Mouse (Mus musculus) forebrain, embryonic 15.5 days (tissue): ENCODE measurements around the gene Rab19. TPM values are rescaled to one million over a fixed set of nuclear protein-coding genes. Genes with fewer than 3 reads are reported as not detected.
"Not testable (repeated sequence)": the region's sequence is repeated elsewhere in the genome, so short reads cannot be mapped to it uniquely, and the experiment has no call there.

Source experiments
- ATAC-seq: fragments of 200-750 bp; cut with Nextera tagmentation; replicated peaks from 2 replicates; pipeline ENCODE4 v1.8.0; 2017; ENCODE audit warnings: mild to moderate bottlenecking, moderate TSS enrichment, moderate library complexity
- H3K27ac ChIP-seq: fragments of 300-500 bp; sonication (generic); replicated peaks from 2 replicates; pipeline ENCODE4 v1.5.1; 2015; ENCODE audit warnings: mild to moderate bottlenecking, inconsistent platforms
- H3K27me3 ChIP-seq: fragments of 300-500 bp; sonication (generic); 2 replicates; pipeline ENCODE4 v1.6.1; 2015; ENCODE audit warnings: inconsistent platforms
- H3K36me3 ChIP-seq: fragments of 300-500 bp; sonication (generic); 2 replicates; pipeline ENCODE4 v1.6.1; 2015; ENCODE audit warnings: mild to moderate bottlenecking, inconsistent platforms
- H3K4me1 ChIP-seq: fragments of 300-500 bp; sonication (generic); 2 replicates; pipeline ENCODE4 v1.6.1; 2015; ENCODE audit warnings: inconsistent platforms
- H3K4me2 ChIP-seq: fragments of 300-500 bp; sonication (generic); replicated peaks from 2 replicates; pipeline ENCODE4 v1.6.1; 2015; ENCODE audit warnings: mild to moderate bottlenecking, inconsistent platforms
- H3K4me3 ChIP-seq: fragments of 300-500 bp; sonication (generic); 2 replicates; pipeline ENCODE4 v1.5.1; 2015; ENCODE audit warnings: mild to moderate bottlenecking, inconsistent platforms
- H3K9ac ChIP-seq: fragments of 300-500 bp; sonication (generic); replicated peaks from 2 replicates; pipeline ENCODE4 v1.6.1; 2015; ENCODE audit warnings: mild to moderate bottlenecking, inconsistent platforms
- H3K9me3 ChIP-seq: fragments of 300-500 bp; sonication (generic); 2 replicates; pipeline ENCODE4 v1.6.1; 2016; ENCODE audit warnings: inconsistent platforms
- WGBS: fragments of 180-500 bp; shearing (Covaris S2); methylation state at CpG from one replicate; pipeline ENCODE4 v1.1.7; 2015; ENCODE audit warnings: mixed read lengths; 5-methylcytosine and 5-hydroxymethylcytosine counted together
- polyA plus RNA-seq: library from polyadenylated mRNA; unstranded; fragments of >200 nt; fragmentation: Nextera tagmentation; extraction: Ambion mirVana; gene quantifications from 2 replicates; pipeline ENCODE4 v1.2.1, GENCODE M21; 2015

Rab19 gene
- polyA plus RNA-seq, 1 experiment from 2014 or later = 0.20 TPM

DNA sequence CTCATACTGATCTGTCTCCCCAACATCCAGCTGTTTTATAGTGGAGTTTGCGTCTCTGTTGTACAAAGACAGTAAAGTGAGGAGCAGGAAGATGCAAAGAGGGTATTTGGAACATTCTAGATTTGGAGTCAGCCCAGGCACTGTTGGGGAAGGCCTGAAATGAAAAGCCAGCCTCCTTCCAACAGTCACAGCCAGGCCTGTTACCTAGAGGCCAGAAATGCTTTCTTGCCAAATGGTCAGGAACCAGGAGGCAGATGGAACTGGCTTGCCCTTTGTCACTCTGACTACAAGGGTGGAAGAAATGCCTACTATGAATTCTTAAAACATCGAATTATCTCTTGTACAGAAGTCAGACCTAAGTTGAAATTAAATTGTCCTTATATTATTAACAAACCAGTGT, 9.0 kb downstream of the Rab19 start:
- WGBS = 94% methylated on average over 2 of the region's 2 CpGs
- ATAC-seq = no peak
- no peak overlapping the region for H3K9ac ChIP-seq
- H3K9me3 ChIP-seq = no peaks in the 10 kb centered on the region
- H3K4me2 ChIP-seq = no peak overlapping the region
- no peak overlapping the region for H3K27ac ChIP-seq
- H3K36me3 ChIP-seq = peaks cover 4% of the 10 kb centered on the region; the same call in 1 of the 2 replicates
- no peaks in the 10 kb centered on the region for H3K27me3 ChIP-seq
- H3K4me3 ChIP-seq = no peak overlapping the region
- no peaks in the 10 kb centered on the region for H3K4me1 ChIP-seq

GRCm38 (mm10) chr6:39395471-39395870, 14.5 kb downstream of the Rab19 start:
- no peaks in the 10 kb centered on the region for H3K4me1 ChIP-seq
- H3K4me3 ChIP-seq = no peak overlapping the region
- no peak for ATAC-seq
- H3K9ac ChIP-seq = no peak overlapping the region
- no peaks in the 10 kb centered on the region for H3K9me3 ChIP-seq
- no peaks in the 10 kb centered on the region for H3K27me3 ChIP-seq
- no peak overlapping the region for H3K4me2 ChIP-seq
- H3K27ac ChIP-seq = no peak overlapping the region
- peaks cover 16% of the 10 kb centered on the region for H3K36me3 ChIP-seq
- WGBS = 79% methylated on average over 4 of the region's 4 CpGs

DNA sequence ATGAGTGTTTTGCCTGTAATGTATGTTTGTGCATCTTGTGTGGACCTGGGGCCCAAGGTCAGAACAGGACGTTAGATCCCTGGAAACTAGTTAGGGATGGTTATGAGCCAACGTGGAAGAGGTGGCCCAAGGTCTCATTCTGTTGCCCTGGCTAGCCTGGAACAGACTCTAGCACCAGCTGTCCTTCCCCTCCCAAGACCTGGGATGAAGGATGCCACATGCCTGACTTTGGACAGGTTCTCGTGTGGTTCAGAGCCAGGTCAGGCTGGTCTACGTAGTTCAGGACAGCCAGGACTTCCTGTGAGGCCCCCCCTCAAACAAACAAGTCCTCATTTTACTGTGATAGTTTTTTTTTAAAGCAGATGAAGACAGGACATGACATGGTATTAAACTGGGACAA, 14.9 kb downstream of the Rab19 start:
- no peak overlapping the region for H3K27ac ChIP-seq
- peaks cover 15% of the 10 kb centered on the region for H3K36me3 ChIP-seq
- ATAC-seq = no peak
- H3K4me1 ChIP-seq = no peaks in the 10 kb centered on the region
- no peak overlapping the region for H3K4me3 ChIP-seq
- no peaks in the 10 kb centered on the region for H3K27me3 ChIP-seq
- 91% methylated on average over 4 of the region's 4 CpGs for WGBS
- no peaks in the 10 kb centered on the region for H3K9me3 ChIP-seq
- H3K4me2 ChIP-seq = no peak overlapping the region
- H3K9ac ChIP-seq = no peak overlapping the region

- Histone ChIP-seq H3K4me3 (no peak overlapping the region), H3K27me3 (no peaks in the 10 kb centered on the region), H3K4me2 (no peak overlapping the region), H3K36me3 (peaks cover 20% of the 10 kb centered on the region), H3K9me3 (no peaks in the 10 kb centered on the region), H3K27ac (no peak overlapping the region), H3K4me1 (no peaks in the 10 kb centered on the region), H3K9ac (no peak overlapping the region)
- WGBS = 95% methylated on average over 6 of the region's 6 CpGs
- no peak for ATAC-seq
Measured at GRCm38 (mm10) chr6:39397046-39397445, 16.1 kb downstream of the Rab19 start.

DNA sequence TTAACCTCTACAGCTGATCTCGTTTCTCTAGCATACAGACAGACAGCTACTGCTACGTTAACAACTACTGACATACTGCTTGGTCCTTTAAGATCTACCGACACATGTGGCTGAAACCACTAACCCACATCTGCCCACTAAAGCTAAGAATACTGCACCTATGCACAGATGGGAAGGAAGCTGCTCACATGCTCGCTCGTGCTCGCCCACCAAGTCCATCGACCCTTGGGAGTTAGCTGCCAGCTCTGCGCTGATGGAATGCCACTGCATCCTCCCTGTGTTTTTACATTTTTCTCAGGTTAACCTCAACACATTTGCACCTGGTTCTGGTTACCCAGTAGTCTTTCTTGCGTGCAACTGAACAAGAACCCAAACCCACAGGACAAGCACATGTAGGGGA, 17.4 kb downstream of the Rab19 start:
- no peaks in the 10 kb centered on the region for H3K9me3 ChIP-seq
- H3K4me3 ChIP-seq = no peak overlapping the region
- 95% methylated on average over 9 of the region's 9 CpGs for WGBS
- peaks cover 29% of the 10 kb centered on the region for H3K36me3 ChIP-seq
- no peak overlapping the region for H3K27ac ChIP-seq
- no peaks in the 10 kb centered on the region for H3K27me3 ChIP-seq
- no peaks in the 10 kb centered on the region for H3K4me1 ChIP-seq
- ATAC-seq = no peak
- no peak overlapping the region for H3K9ac ChIP-seq
- H3K4me2 ChIP-seq = no peak overlapping the region

DNA sequence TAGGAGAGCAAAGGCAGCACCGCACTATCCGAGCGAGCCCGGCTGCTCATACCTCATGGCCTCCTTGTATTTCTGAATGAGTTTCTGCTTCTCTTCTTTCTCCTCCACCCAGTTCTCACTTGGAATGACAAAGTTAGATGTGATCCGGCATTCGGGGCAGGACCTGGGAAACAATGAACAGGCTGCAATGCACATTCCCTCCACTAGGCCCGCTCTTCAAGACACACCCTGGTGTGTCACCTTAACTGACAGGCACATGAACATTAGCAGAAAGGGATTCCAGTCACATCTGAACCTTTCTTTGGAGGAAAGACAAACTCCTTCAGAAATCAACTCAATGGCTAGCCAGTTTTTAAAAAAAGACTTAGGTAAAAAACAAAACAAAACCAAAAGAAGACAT, 19.4 kb downstream of the Rab19 start:
- no peak overlapping the region for H3K4me2 ChIP-seq
- no peaks in the 10 kb centered on the region for H3K27me3 ChIP-seq
- no peak overlapping the region for H3K9ac ChIP-seq
- WGBS = 64% methylated on average over 7 of the region's 7 CpGs
- ATAC-seq = no peak
- H3K4me1 ChIP-seq = no peaks in the 10 kb centered on the region
- peaks cover 47% of the 10 kb centered on the region for H3K36me3 ChIP-seq
- H3K9me3 ChIP-seq = no peaks in the 10 kb centered on the region
- no peak overlapping the region for H3K4me3 ChIP-seq
- H3K27ac ChIP-seq = no peak overlapping the region

- WGBS = 90% methylated on average over 2 of the region's 2 CpGs
Measured at GRCm38 (mm10) chr6:39403136-39403535, 22.2 kb downstream of the Rab19 start.

DNA sequence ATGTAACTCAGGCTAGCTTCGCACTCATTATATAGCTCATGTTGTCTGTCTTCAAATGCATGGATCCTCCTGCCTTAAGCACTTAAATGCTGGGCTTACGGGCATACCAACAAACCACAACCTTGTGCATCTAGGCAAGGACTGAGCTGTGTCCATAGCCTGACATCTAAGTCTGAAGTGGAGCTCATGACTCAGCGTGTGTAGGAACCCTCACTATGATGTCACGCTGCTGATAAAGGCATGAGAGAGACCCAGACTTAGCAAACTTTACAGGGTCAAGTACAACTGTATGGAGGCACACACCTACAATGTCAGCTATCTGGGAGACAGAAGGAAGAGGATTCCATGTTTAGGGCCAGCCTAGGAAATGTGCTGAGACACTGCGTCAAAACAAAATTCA, 25.5 kb downstream of the Rab19 start:
- Histone ChIP-seq H3K4me3 (no peak overlapping the region), H3K27me3 (no peaks in the 10 kb centered on the region), H3K9ac (no peak overlapping the region), H3K4me1 (no peaks in the 10 kb centered on the region), H3K27ac (no peak overlapping the region), H3K36me3 (peaks cover 60% of the 10 kb centered on the region), H3K4me2 (no peak overlapping the region), H3K9me3 (no peaks in the 10 kb centered on the region)
- no peak for ATAC-seq
- 95% methylated on average over 5 of the region's 5 CpGs for WGBS

More at GRCm38 (mm10) chr6:39403136-39403535, 22.2 kb downstream of the Rab19 start:
- Histone ChIP-seq H3K4me1 (no peaks in the 10 kb centered on the region), H3K36me3 (peaks cover 63% of the 10 kb centered on the region), H3K4me3 (no peak overlapping the region), H3K27ac (no peak overlapping the region), H3K9ac (no peak overlapping the region), H3K9me3 (no peaks in the 10 kb centered on the region), H3K4me2 (no peak overlapping the region), H3K27me3 (no peaks in the 10 kb centered on the region)
- ATAC-seq = no peak

DNA sequence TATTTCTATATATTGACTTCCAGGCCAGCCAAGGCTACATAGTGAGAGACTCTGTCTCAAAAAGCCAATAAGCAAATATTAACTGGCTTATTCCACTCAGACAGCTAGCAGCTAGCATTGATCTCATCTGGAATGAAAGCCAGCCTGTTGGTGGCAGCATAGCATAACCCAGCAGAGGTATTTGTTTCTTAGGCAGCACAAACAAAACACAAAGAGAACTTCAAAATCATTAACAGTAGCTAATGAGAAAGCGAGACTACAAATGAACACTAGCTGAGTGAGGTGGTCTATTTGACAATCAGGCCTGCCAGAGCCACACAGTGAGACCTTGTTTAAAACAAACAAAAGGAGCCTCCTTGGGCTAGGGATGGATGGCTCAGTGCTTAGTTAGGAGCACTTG, 33.1 kb downstream of the Rab19 start:
- no peak overlapping the region for H3K4me3 ChIP-seq
- H3K4me2 ChIP-seq = no peak overlapping the region
- peaks cover 9% of the 10 kb centered on the region for H3K36me3 ChIP-seq
- no peak overlapping the region for H3K9ac ChIP-seq
- H3K27me3 ChIP-seq = no peaks in the 10 kb centered on the region
- H3K4me1 ChIP-seq = peaks cover 23% of the 10 kb centered on the region
- H3K27ac ChIP-seq = no peak overlapping the region
- no peak for ATAC-seq
- 19% methylated on average over 1 of the region's 1 CpGs for WGBS
- H3K9me3 ChIP-seq = no peaks in the 10 kb centered on the region

DNA sequence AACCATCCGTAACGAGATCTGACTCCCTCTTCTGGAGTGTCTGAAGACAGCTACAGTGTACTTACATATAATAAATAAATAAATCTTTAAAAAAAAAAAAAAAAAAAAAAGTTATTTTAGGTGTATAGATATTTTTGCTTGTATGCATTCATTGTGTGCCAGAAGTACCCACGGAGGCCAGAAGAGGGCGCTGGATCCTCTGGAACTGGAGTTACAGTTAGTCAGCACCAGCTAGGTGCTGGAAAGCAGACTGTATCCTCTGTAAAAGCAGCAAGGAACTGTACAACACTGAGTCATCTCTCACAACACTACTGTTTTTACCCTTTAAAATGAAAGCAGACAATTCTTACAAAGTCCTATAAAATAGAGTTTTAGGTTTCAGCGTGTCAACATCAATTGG, 34.8 kb downstream of the Rab19 start:
- H3K9me3 ChIP-seq = no peaks in the 10 kb centered on the region
- no peak overlapping the region for H3K4me3 ChIP-seq
- H3K27me3 ChIP-seq = no peaks in the 10 kb centered on the region
- H3K4me1 ChIP-seq = peaks cover 26% of the 10 kb centered on the region
- no peak overlapping the region for H3K27ac ChIP-seq
- no peak overlapping the region for H3K9ac ChIP-seq
- H3K4me2 ChIP-seq = no peak overlapping the region
- WGBS = 67% methylated on average over 5 of the region's 5 CpGs
- no peak for ATAC-seq
- H3K36me3 ChIP-seq = no peaks in the 10 kb centered on the region

DNA sequence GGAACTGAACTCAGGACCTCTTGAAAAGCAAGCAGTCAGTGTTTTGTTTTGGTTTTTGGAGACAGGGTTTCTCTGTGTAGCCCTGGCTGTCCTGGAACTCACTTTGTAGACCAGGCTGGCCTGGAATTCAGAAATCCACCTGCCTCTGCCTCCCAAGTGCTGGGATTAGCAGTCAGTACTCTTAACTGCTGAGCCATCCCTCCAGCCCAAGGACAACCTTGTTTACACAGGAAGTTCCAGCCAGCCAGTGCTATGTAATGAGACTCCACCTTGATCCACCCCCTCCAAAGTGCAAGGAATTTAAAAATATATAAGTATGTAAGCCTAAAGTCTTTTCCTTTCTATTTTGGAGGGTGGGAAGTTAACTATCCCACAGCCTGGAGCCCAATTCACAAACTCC, 35.7 kb downstream of the Rab19 start:
- peaks cover 26% of the 10 kb centered on the region for H3K4me1 ChIP-seq
- not testable (repeated sequence) for ATAC-seq, H3K36me3 ChIP-seq, H3K27ac ChIP-seq, H3K27me3 ChIP-seq, H3K9ac ChIP-seq, H3K9me3 ChIP-seq, H3K4me3 ChIP-seq, H3K4me2 ChIP-seq

- WGBS = under 1% methylated on average over 43 of the region's 43 CpGs
- H3K27ac ChIP-seq = peak overlapping the region; percentile 97
- H3K27me3 ChIP-seq = no peaks in the 10 kb centered on the region
- H3K9me3 ChIP-seq = no peaks in the 10 kb centered on the region
- H3K4me1 ChIP-seq = peaks cover 18% of the 10 kb centered on the region
- peak overlapping the region; percentile 61 for H3K4me2 ChIP-seq
- peak overlapping the region; percentile 92 for H3K4me3 ChIP-seq
- ATAC-seq = no peak; the same call in 1 of the 2 replicates
- H3K36me3 ChIP-seq = no peaks in the 10 kb centered on the region
- peak overlapping the region; percentile 88 for H3K9ac ChIP-seq
Measured at GRCm38 (mm10) chr6:39419386-39419850, 38.4 kb downstream of the Rab19 start.

- Histone ChIP-seq H3K36me3 (no peaks in the 10 kb centered on the region), H3K27me3 (no peaks in the 10 kb centered on the region), H3K4me3 (peak within 1 kb of the TSS; percentile 92), H3K27ac (peak within 1 kb of the TSS; percentile 97), H3K4me1 (peaks cover 16% of the 10 kb centered on the region), H3K4me2 (peak within 1 kb of the TSS; percentile 61), H3K9me3 (no peaks in the 10 kb centered on the region), H3K9ac (peak within 1 kb of the TSS; percentile 88)
- peak; percentile 97 for ATAC-seq
- under 1% methylated on average over 80 of the region's 82 CpGs for whole genome bisulfite sequencing
Measured at GRCm38 (mm10) chr6:39419851-39420721, 39.1 kb downstream of the Rab19 start, which contains the start of gene Mkrn1. Mkrn1 (minus strand) TSS chr6:39420462.
